Mouse (Mus musculus): ENCODE measurements at regions not wholly inside any gene's neighbourhood (a gene's known extent, or its start where the extent isn't known, plus 50 kb on each side); places are given as distances from the start of the nearest gene placed in this dataset.

DNA sequence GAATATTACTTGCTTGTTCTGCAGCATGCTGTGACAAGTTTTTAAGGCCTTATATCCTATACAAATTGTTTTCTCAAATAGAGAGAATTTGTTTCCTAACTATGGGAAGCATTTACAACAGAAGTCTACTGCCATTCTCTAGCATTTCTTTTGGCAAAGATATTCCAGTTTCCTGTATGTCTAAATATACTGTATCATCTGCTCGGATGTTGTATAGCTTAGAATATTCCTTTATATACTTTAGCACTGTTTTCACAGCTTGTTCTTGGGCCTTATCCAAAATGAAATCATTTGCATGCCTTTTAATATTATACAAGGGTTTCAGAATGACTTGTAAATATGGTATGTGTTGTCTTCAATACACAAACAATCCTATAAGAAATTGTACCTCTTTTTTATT lies 92.1 kb upstream of the Ins2 start:
- DNase-seq: no peak

DNA sequence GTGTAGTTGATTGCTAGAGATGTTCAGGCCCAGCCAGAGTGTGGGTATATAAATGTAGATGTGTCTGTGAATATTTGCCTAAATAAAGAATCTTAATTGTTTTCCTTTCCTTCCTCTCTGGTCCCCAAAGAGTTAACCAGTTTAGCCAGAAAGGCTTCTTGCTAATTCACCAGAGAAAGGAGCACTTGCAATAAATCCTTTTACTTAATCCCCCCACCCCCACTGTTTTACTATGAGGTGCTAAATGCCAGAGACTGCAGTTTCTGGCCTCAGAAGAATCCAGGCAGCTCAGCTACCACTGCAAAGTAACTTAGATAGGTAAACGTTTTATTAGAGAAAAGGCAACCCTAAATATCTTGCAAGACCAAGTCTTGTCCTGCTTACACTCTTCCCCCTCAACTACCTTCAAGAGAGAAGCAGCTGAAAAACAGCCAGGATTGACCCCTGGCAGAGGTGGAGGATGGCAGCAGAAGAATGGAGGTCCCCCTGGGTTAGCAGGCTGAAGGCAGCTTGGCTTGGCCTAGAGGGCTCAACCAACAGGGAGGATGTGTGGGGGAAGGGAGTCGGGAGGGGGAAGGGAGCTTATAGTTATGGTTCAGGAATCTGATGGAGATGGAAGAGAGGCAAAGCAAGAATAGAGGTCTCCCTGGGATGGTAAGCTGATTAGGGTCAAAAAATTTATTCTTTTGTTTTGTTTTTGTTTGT lies 87.9 kb upstream of the Ins2 start:
- DNase-seq: no peak

DNA sequence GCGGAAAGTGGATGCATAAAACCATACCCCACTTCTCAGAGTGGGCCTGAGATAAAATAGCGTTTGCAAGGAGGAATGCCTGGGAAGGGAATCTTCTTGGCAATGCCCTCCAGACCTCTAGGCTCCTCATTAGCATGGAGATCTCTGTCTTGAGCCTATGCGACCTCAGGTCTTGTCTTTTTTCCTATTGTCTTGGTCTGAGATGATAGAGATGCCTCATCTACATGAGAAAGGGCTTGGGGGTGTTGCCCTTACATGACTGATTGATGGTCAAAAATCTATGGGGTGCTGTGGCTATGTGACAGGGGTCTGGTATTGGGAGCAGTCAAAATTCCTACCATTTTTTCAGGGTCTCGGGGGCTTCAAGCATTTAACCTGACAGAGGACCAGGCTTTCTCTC lies 67.5 kb upstream of the Ins2 start:
- DNase-seq: no peak

DNA sequence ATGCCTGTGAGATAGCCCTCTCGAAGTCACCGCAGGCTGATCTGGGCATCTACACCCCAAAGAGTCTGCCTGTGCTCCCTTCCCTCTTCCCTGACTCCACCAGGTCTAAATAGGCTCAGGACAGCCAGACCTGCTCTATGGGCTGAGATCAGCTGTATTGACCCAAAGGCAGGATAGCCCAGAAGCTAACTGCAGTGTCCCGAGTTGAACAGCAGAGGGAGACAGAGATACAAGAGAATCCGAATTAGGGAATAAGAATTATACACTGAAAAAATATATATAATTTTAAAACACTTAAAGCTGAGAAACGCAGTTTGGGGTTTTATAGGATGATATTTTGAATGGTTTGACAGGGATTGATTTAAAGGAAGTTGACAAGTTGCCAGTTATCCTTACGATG lies 56.2 kb upstream of the Ins2 start:
- peak; percentile 61 for DNase-seq

DNA sequence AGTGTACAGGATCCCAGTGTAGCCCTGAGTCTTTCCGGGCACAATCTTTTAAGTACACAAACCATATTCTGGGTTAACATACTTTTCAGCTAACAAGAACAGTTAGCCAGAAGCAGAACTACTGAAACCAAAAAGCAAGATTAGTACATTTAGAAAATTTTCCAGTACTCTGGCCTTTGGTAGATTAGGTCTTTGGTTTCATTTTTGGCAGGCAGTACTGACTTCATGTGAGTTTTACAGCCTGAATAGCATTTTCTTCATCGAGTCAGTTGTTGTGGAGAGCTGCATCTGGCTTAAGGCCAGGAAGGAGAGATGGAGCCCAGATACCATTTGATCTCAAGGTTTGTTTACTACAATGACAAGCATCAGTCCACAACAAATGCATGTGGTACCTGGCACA lies 51.3 kb upstream of the Ins2 start:
- DNase-seq: no peak

Data from thymus, postnatal 4 days (tissue).